Mouse (Mus musculus) liver, embryonic 11.5 days (tissue): ENCODE measurements around the gene Ndufs6. TPM values are rescaled to one million over a fixed set of nuclear protein-coding genes. Genes with fewer than 3 reads are reported as not detected.

ENCODE experiments used
- ATAC-seq: fragments of 200-750 bp; cut with Nextera tagmentation; replicated peaks from 2 replicates; pipeline ENCODE4 v1.8.0; 2017; ENCODE audit warnings: moderate number of reproducible peaks, mild to moderate bottlenecking, moderate TSS enrichment, moderate library complexity; ENCODE audit not compliant: low FRiP score
- DNase-seq: peaks from one replicate; pipeline ENCODE4 v3.0.0-alpha.2; 2017; ENCODE audit warnings: low spot score
- H3K27ac ChIP-seq: fragments of 300-500 bp; sonication (generic); 2 replicates; pipeline ENCODE4 v1.5.1; 2014; ENCODE audit warnings: mild to moderate bottlenecking, low read depth, low read length, control low read depth
- H3K27me3 ChIP-seq: fragments of 300-500 bp; sonication (generic); replicated peaks from 2 replicates; pipeline ENCODE4 v1.6.1; 2014; ENCODE audit warnings: low read length, mixed read lengths; ENCODE audit not compliant: control insufficient read depth, insufficient read depth
- H3K36me3 ChIP-seq: fragments of 300-500 bp; sonication (generic); 2 replicates; pipeline ENCODE4 v1.6.1; 2014; ENCODE audit warnings: mild to moderate bottlenecking, low read length, moderate library complexity, mixed read lengths; ENCODE audit not compliant: control insufficient read depth, insufficient read depth
- H3K4me1 ChIP-seq: fragments of 300-500 bp; sonication (generic); replicated peaks from 2 replicates; pipeline ENCODE4 v1.6.1; 2014; ENCODE audit warnings: low read length, mixed read lengths; ENCODE audit not compliant: control insufficient read depth, insufficient read depth
- H3K4me2 ChIP-seq: fragments of 300-500 bp; sonication (generic); 2 replicates; pipeline ENCODE4 v1.6.1; 2014; ENCODE audit warnings: mild to moderate bottlenecking, control low read depth, moderate library complexity
- H3K4me3 ChIP-seq: fragments of 300-500 bp; sonication (generic); 2 replicates; pipeline ENCODE4 v1.5.1; 2014; ENCODE audit warnings: low read depth, low read length, control low read depth
- H3K9ac ChIP-seq: fragments of 300-500 bp; sonication (generic); 2 replicates; pipeline ENCODE4 v1.6.1; 2014; ENCODE audit warnings: low read depth, low read length, control low read depth
- H3K9me3 ChIP-seq: fragments of 300-500 bp; sonication (generic); 2 replicates; pipeline ENCODE4 v1.6.1; 2016; ENCODE audit warnings: low read length, inconsistent platforms, mixed read lengths; ENCODE audit not compliant: control insufficient read depth
- WGBS: fragments of 180-500 bp; shearing (Covaris S2); extraction: QIAGEN DNeasy Blood & Tissue Kit; methylation state at CpG from one replicate; pipeline ENCODE4 v1.1.7; 2014; 5-methylcytosine and 5-hydroxymethylcytosine counted together
- polyA plus RNA-seq: library from polyadenylated mRNA; unstranded; fragments of >200 nt; fragmentation: Nextera tagmentation; extraction: Ambion mirVana; gene quantifications from 2 replicates; pipeline ENCODE4 v1.2.1, GENCODE M21; 2014

Ndufs6 gene
- polyA plus RNA-seq = 358 and 377 TPM in 2 replicates

GRCm38 (mm10) chr13:73327827-73328698 lies at the start of gene Ndufs6, which contains the start of gene Mrpl36:
Gene Ndufs6 (minus strand): TSS chr13:73328542.
Gene Mrpl36 (plus strand): TSS chr13:73328513.
- DNase-seq (peak; percentile 91), ATAC-seq (peak; percentile 87)
- peak within 1 kb of the TSS; percentile 79 for H3K4me3 ChIP-seq
- H3K4me1 ChIP-seq = peaks cover 11% of the 10 kb centered on the region
- H3K9me3 ChIP-seq = no peaks in the 10 kb centered on the region
- peak within 1 kb of the TSS; percentile 72 for H3K27ac ChIP-seq
- 1% methylated on average over 45 of the region's 45 CpGs for WGBS
- peak within 1 kb of the TSS; percentile 68 for H3K4me2 ChIP-seq
- no peaks in the 10 kb centered on the region for H3K27me3 ChIP-seq
- H3K9ac ChIP-seq = peak within 1 kb of the TSS; percentile 83
- peaks cover 11% of the 10 kb centered on the region for H3K36me3 ChIP-seq

- WGBS = 70% methylated on average over 9 of the region's 9 CpGs
Observed at GRCm38 (mm10) chr13:73377637-73378036, 49.3 kb upstream of the Ndufs6 start.

GRCm38 (mm10) chr13:73374612-73375011 lies 46.3 kb upstream of the Ndufs6 start:
- no peak overlapping the region for H3K27ac ChIP-seq
- H3K4me2 ChIP-seq = no peak overlapping the region
- H3K36me3 ChIP-seq = no peaks in the 10 kb centered on the region
- no peaks in the 10 kb centered on the region for H3K27me3 ChIP-seq
- no peak overlapping the region for H3K9ac ChIP-seq
- no peak overlapping the region for H3K4me3 ChIP-seq
- DNase-seq (no peak), ATAC-seq (no peak)
- no peaks in the 10 kb centered on the region for H3K4me1 ChIP-seq
- whole genome bisulfite sequencing = 78% methylated on average over 2 of the region's 2 CpGs
- H3K9me3 ChIP-seq = no peaks in the 10 kb centered on the region

More at GRCm38 (mm10) chr13:73377637-73378036, 49.3 kb upstream of the Ndufs6 start:
- no peak overlapping the region for H3K27ac ChIP-seq
- no peaks in the 10 kb centered on the region for H3K36me3 ChIP-seq
- H3K27me3 ChIP-seq = no peaks in the 10 kb centered on the region
- H3K4me1 ChIP-seq = no peaks in the 10 kb centered on the region
- H3K9me3 ChIP-seq = no peaks in the 10 kb centered on the region
- no peak overlapping the region for H3K4me2 ChIP-seq
- ATAC-seq (no peak), DNase-seq (no peak)
- no peak overlapping the region for H3K4me3 ChIP-seq
- no peak overlapping the region for H3K9ac ChIP-seq

- no peaks in the 10 kb centered on the region for H3K4me1 ChIP-seq
- H3K27me3 ChIP-seq = no peaks in the 10 kb centered on the region
- DNase-seq (no peak), ATAC-seq (no peak)
- H3K36me3 ChIP-seq = no peaks in the 10 kb centered on the region
- no peak overlapping the region for H3K4me2 ChIP-seq
- H3K4me3 ChIP-seq = no peak overlapping the region
- H3K9me3 ChIP-seq = no peaks in the 10 kb centered on the region
- no peak overlapping the region for H3K27ac ChIP-seq
- no peak overlapping the region for H3K9ac ChIP-seq
- WGBS = 59% methylated on average over 4 of the region's 4 CpGs
Observed at GRCm38 (mm10) chr13:73373367-73373766, 45.0 kb upstream of the Ndufs6 start.

GRCm38 (mm10) chr13:73357106-73357505 lies 28.8 kb upstream of the Ndufs6 start:
- H3K27me3 ChIP-seq = 0 out of 2 replicates have a peak, but pooled peaks cover 2% of the 10 kb centered on the region
- no peak overlapping the region for H3K4me2 ChIP-seq
- H3K4me3 ChIP-seq = no peak overlapping the region
- ATAC-seq = no peak
- no peak overlapping the region for H3K9ac ChIP-seq
- DNase-seq = no peak
- no peaks in the 10 kb centered on the region for H3K36me3 ChIP-seq
- H3K9me3 ChIP-seq = no peaks in the 10 kb centered on the region
- 80% methylated on average over 3 of the region's 3 CpGs for WGBS
- H3K4me1 ChIP-seq = no peaks in the 10 kb centered on the region
- H3K27ac ChIP-seq = no peak overlapping the region

- Histone ChIP-seq H3K4me3 (no peak overlapping the region), H3K4me2 (no peak overlapping the region), H3K9me3 (no peaks in the 10 kb centered on the region), H3K9ac (no peak overlapping the region), H3K36me3 (no peaks in the 10 kb centered on the region), H3K27me3 (0 out of 2 replicates have a peak, but pooled peaks cover 2% of the 10 kb centered on the region), H3K27ac (no peak overlapping the region), H3K4me1 (no peaks in the 10 kb centered on the region)
- no peak for DNase-seq
- no peak for ATAC-seq
Observed at GRCm38 (mm10) chr13:73352491-73352890, 24.1 kb upstream of the Ndufs6 start.

- H3K9me3 ChIP-seq = no peaks in the 10 kb centered on the region
- WGBS = 50% methylated on average over 3 of the region's 3 CpGs
- no peak overlapping the region for H3K27ac ChIP-seq
- H3K4me1 ChIP-seq = no peaks in the 10 kb centered on the region
- no peak for DNase-seq
- 0 out of 2 replicates have a peak, but pooled peaks cover 2% of the 10 kb centered on the region for H3K27me3 ChIP-seq
- H3K36me3 ChIP-seq = no peaks in the 10 kb centered on the region
- no peak overlapping the region for H3K4me2 ChIP-seq
- no peak overlapping the region for H3K9ac ChIP-seq
- no peak overlapping the region for H3K4me3 ChIP-seq
- ATAC-seq = no peak
Observed at GRCm38 (mm10) chr13:73351910-73352309, 23.6 kb upstream of the Ndufs6 start.

- no peak for ATAC-seq
- Histone ChIP-seq H3K4me2 (no peak overlapping the region), H3K4me1 (no peaks in the 10 kb centered on the region), H3K27ac (no peak overlapping the region), H3K4me3 (no peak overlapping the region), H3K9ac (no peak overlapping the region), H3K9me3 (no peaks in the 10 kb centered on the region), H3K27me3 (0 out of 2 replicates have a peak, but pooled peaks cover 2% of the 10 kb centered on the region), H3K36me3 (no peaks in the 10 kb centered on the region)
- DNase-seq = no peak
- WGBS = 69% methylated on average over 9 of the region's 9 CpGs
Observed at GRCm38 (mm10) chr13:73350741-73351140, 22.4 kb upstream of the Ndufs6 start.
